Mouse (Mus musculus) heart, embryonic 11.5 days (tissue): ENCODE measurements around the gene Gm20696. TPM values are rescaled to one million over a fixed set of nuclear protein-coding genes. Genes with fewer than 3 reads are reported as not detected.

ENCODE experiments used
- ATAC-seq: fragments of 200-750 bp; cut with Nextera tagmentation; replicated peaks from 2 replicates; pipeline ENCODE4 v1.8.0; 2017; ENCODE audit warnings: moderate library complexity; ENCODE audit not compliant: insufficient number of reproducible peaks, low FRiP score, low TSS enrichment
- H3K27ac ChIP-seq: fragments of 300-500 bp; sonication (generic); 2 replicates; pipeline ENCODE4 v1.5.1; 2014; ENCODE audit warnings: mild to moderate bottlenecking, low read depth, low read length
- H3K27me3 ChIP-seq: fragments of 300-500 bp; sonication (generic); 2 replicates; pipeline ENCODE4 v1.6.1; 2014; ENCODE audit warnings: mild to moderate bottlenecking, low read length, mixed read lengths; ENCODE audit not compliant: control insufficient read depth, insufficient read depth
- H3K36me3 ChIP-seq: fragments of 300-500 bp; sonication (generic); 2 replicates; pipeline ENCODE4 v1.6.1; 2014; ENCODE audit warnings: mild to moderate bottlenecking, low read length, moderate library complexity, mixed read lengths; ENCODE audit not compliant: control insufficient read depth, insufficient read depth
- H3K4me1 ChIP-seq: fragments of 300-500 bp; sonication (generic); 2 replicates; pipeline ENCODE4 v1.6.1; 2014; ENCODE audit warnings: low read length; ENCODE audit not compliant: control insufficient read depth, insufficient read depth
- H3K4me2 ChIP-seq: fragments of 300-500 bp; sonication (generic); 2 replicates; pipeline ENCODE4 v1.6.1; 2014; ENCODE audit warnings: mild to moderate bottlenecking, moderate library complexity
- H3K4me3 ChIP-seq: fragments of 300-500 bp; sonication (generic); 2 replicates; pipeline ENCODE4 v1.5.1; 2014; ENCODE audit warnings: low read depth, low read length
- H3K9ac ChIP-seq: fragments of 300-500 bp; sonication (generic); 2 replicates; pipeline ENCODE4 v1.6.1; 2014; ENCODE audit warnings: mild to moderate bottlenecking, low read depth, low read length, moderate library complexity
- H3K9me3 ChIP-seq: fragments of 300-500 bp; sonication (generic); replicated peaks from 2 replicates; pipeline ENCODE4 v1.6.1; 2016; ENCODE audit warnings: low read length; ENCODE audit not compliant: control insufficient read depth
- WGBS: fragments of 180-500 bp; shearing (Covaris S2); extraction: QIAGEN DNeasy Blood & Tissue Kit; methylation state at CpG from one replicate; pipeline ENCODE4 v1.1.7; 2014; ENCODE audit not compliant: insufficient replicate concordance; 5-methylcytosine and 5-hydroxymethylcytosine counted together
- polyA plus RNA-seq: library from polyadenylated mRNA; unstranded; fragments of >200 nt; fragmentation: Nextera tagmentation; extraction: Ambion mirVana; gene quantifications from 2 replicates; pipeline ENCODE4 v1.2.1, GENCODE M21; 2014

The Gm20696 gene
- polyA plus RNA-seq, 1 experiment from 2014 or later: 4.0 TPM

DNA sequence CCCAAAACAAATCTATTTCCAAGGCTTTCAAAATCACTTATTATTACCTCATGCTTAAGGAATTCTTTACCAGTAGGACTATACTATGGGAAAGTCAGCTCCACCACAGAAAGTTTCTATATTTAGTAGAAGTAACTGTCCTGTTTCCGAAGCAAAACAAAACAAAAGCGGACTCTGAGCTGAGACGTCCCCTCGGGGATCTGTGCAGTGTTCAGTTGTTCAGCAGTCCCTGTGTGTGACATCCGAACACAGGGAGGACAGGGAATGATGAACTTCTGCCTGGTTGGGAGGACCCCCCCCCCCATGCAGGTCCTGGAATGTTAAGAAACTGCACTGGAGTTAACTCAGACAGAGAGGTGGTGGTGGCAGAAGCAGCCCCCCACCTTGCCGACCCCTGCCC is 154.7 kb downstream of the Gm20696 start:
- H3K36me3 ChIP-seq: no peaks in the 10 kb centered on the region
- 0 out of 2 replicates have a peak overlapping the region, but pooled peaks have one; percentile 17 for H3K27ac ChIP-seq
- H3K4me3 ChIP-seq: no peak overlapping the region
- no peaks in the 10 kb centered on the region for H3K27me3 ChIP-seq
- 18% methylated on average over 6 of the region's 6 CpGs for WGBS
- peaks cover 12% of the 10 kb centered on the region for H3K4me1 ChIP-seq
- no peak for ATAC-seq
- H3K9ac ChIP-seq: peak overlapping the region; percentile 40; the same call in 1 of the 2 replicates
- no peaks in the 10 kb centered on the region for H3K9me3 ChIP-seq
- H3K4me2 ChIP-seq: peak overlapping the region; percentile 36

- H3K9ac ChIP-seq: no peak overlapping the region
- H3K27ac ChIP-seq: no peak overlapping the region
- 82% methylated on average over 9 of the region's 9 CpGs for WGBS
- H3K9me3 ChIP-seq: no peaks in the 10 kb centered on the region
- no peak overlapping the region for H3K4me3 ChIP-seq
- H3K4me1 ChIP-seq: peaks cover 12% of the 10 kb centered on the region
- no peaks in the 10 kb centered on the region for H3K36me3 ChIP-seq
- no peak for ATAC-seq
- no peaks in the 10 kb centered on the region for H3K27me3 ChIP-seq
- H3K4me2 ChIP-seq: no peak overlapping the region
Observed at GRCm38 (mm10) chr6:99509189-99509592, 157.4 kb downstream of the Gm20696 start.

DNA sequence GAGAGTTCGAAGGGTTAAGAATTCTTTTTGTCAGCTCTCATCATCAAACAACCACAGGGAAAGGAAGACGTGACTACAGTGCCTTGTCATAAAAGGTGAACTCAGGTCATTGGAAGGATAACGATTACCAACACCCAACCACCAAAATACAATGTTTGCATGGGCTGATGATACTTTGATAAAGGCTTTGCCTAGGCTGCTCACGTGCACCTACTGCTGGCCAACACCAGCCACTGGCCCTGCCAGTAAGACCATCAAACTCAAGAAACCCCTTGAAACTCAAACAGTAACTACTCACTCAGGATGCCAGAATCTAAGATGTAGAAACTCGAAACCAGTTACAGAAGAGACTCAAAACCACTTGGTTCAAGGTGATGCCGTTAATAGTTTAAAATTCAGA is 159.8 kb downstream of the Gm20696 start:
- no peak for ATAC-seq
- H3K4me3 ChIP-seq: no peak overlapping the region
- H3K4me1 ChIP-seq: peaks cover 10% of the 10 kb centered on the region
- no peaks in the 10 kb centered on the region for H3K36me3 ChIP-seq
- H3K27me3 ChIP-seq: no peaks in the 10 kb centered on the region
- H3K4me2 ChIP-seq: no peak overlapping the region
- no peak overlapping the region for H3K27ac ChIP-seq
- H3K9ac ChIP-seq: no peak overlapping the region
- no peaks in the 10 kb centered on the region for H3K9me3 ChIP-seq
- 83% methylated on average over 6 of the region's 6 CpGs for WGBS

DNA sequence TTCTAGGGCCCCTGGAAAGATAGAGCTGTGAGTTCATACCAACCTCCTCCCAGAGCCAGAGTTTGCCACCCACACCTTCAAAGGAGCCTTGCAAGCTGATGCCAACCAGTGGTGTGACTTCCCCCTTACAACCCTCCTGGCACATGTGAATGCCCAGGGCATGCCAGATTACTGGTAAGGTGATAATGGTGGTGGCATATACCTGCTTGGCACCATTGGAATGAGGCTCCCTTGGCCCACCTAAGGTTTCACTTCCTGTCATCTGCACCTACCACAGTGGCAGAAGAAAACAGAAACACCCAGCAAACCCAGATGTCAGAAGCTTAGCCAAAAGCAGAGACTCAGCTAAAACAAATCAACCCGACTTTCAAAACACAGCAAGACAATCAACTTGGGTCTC is 162.9 kb downstream of the Gm20696 start:
- H3K27ac ChIP-seq: no peak overlapping the region
- H3K4me2 ChIP-seq: no peak overlapping the region
- ATAC-seq: no peak
- H3K4me1 ChIP-seq: peaks cover 3% of the 10 kb centered on the region; the same call in 1 of the 2 replicates
- H3K9me3 ChIP-seq: no peaks in the 10 kb centered on the region
- 83% methylated on average over 1 of the region's 1 CpGs for WGBS
- no peaks in the 10 kb centered on the region for H3K27me3 ChIP-seq
- no peak overlapping the region for H3K9ac ChIP-seq
- H3K36me3 ChIP-seq: no peaks in the 10 kb centered on the region
- H3K4me3 ChIP-seq: no peak overlapping the region

GRCm38 (mm10) chr6:99502727-99503126 is 163.9 kb downstream of the Gm20696 start:
- H3K36me3 ChIP-seq: no peaks in the 10 kb centered on the region
- H3K27ac ChIP-seq: no peak overlapping the region
- no peaks in the 10 kb centered on the region for H3K9me3 ChIP-seq
- H3K4me2 ChIP-seq: no peak overlapping the region
- WGBS: 81% methylated on average over 2 of the region's 2 CpGs
- ATAC-seq: no peak
- no peak overlapping the region for H3K4me3 ChIP-seq
- no peaks in the 10 kb centered on the region for H3K27me3 ChIP-seq
- peaks cover 3% of the 10 kb centered on the region; the same call in 1 of the 2 replicates for H3K4me1 ChIP-seq
- no peak overlapping the region for H3K9ac ChIP-seq

DNA sequence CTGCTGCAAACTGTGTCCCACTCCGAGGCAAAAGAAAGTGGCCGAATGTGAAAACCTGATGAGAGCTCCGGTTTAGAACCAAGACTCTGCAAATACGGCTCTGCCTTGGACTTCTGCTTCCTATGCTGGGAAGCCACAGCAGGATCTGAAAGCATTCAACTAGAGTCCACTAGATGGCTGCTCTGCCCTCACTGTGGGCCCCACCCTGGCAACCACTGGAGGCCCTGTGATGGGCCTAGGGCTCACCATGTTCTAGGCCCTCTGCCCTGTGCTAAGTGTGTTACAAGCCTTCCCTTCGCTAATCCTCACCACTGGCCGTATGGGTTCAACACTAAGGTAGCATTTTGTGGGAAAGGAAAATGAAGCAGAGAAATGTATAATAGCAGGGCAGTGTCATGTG is 164.3 kb downstream of the Gm20696 start:
- Histone ChIP-seq H3K4me2 (no peak overlapping the region), H3K4me3 (no peak overlapping the region), H3K36me3 (no peaks in the 10 kb centered on the region), H3K27me3 (no peaks in the 10 kb centered on the region), H3K27ac (no peak overlapping the region), H3K9me3 (no peaks in the 10 kb centered on the region), H3K4me1 (peaks cover 3% of the 10 kb centered on the region; the same call in 1 of the 2 replicates), H3K9ac (no peak overlapping the region)
- 76% methylated on average over 6 of the region's 6 CpGs for WGBS
- no peak for ATAC-seq

- WGBS: 92% methylated on average over 3 of the region's 3 CpGs
- H3K4me1 ChIP-seq: peaks cover 8% of the 10 kb centered on the region; the same call in 1 of the 2 replicates
- H3K27me3 ChIP-seq: no peaks in the 10 kb centered on the region
- H3K27ac ChIP-seq: no peak overlapping the region
- no peak for ATAC-seq
- no peak overlapping the region for H3K4me2 ChIP-seq
- no peaks in the 10 kb centered on the region for H3K36me3 ChIP-seq
- H3K9ac ChIP-seq: no peak overlapping the region
- no peaks in the 10 kb centered on the region for H3K9me3 ChIP-seq
- no peak overlapping the region for H3K4me3 ChIP-seq
Observed at GRCm38 (mm10) chr6:99500570-99501270, 165.9 kb downstream of the Gm20696 start.

DNA sequence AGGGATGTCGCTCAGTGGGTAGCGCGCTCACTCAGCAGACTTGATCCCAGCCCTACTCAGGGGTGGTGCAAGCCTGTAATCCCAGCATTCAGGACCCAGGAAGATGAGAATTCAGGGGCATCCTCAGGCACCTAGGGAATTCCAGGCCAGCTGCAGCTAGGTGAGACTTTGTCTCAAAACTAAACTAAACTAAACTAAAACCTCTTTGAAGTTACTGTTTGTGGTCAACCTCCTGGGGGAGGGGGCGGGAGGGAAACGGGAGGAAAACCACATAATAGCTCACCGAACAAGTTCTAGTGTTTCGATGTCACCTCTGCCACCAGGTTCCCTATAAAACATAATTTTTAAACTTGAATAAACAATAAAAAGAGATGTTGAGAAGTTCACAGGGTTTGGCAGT is 168.5 kb downstream of the Gm20696 start:
- ATAC-seq: no peak
- Histone ChIP-seq H3K4me1 (peaks cover 9% of the 10 kb centered on the region; the same call in 1 of the 2 replicates), H3K9ac (no peak overlapping the region), H3K4me3 (no peak overlapping the region), H3K4me2 (no peak overlapping the region), H3K36me3 (no peaks in the 10 kb centered on the region), H3K9me3 (no peaks in the 10 kb centered on the region), H3K27ac (no peak overlapping the region), H3K27me3 (no peaks in the 10 kb centered on the region)
- WGBS: 90% methylated on average over 7 of the region's 7 CpGs

- no peak for ATAC-seq
- Histone ChIP-seq H3K4me2 (no peak overlapping the region), H3K36me3 (no peaks in the 10 kb centered on the region), H3K4me1 (peaks cover 11% of the 10 kb centered on the region; the same call in 1 of the 2 replicates), H3K27me3 (no peaks in the 10 kb centered on the region), H3K9me3 (no peaks in the 10 kb centered on the region), H3K4me3 (no peak overlapping the region), H3K9ac (no peak overlapping the region), H3K27ac (no peak overlapping the region)
- 65% methylated on average over 5 of the region's 5 CpGs for WGBS
Observed at GRCm38 (mm10) chr6:99496114-99496513, 170.5 kb downstream of the Gm20696 start.
